Mouse (Mus musculus) frontal cortex, postnatal 10 days (tissue): Measurements from ENCODE around the gene Pak1.
A peak's percentile ranks its signal among the peaks of the same experiment; 100 is the strongest.

Experiments used
- DNase-seq, 2 experiments: peaks; one replicate each; pipeline ENCODE4 v3.0.0; 2022; ENCODE audit warnings: low spot score in 2 of 2, mixed read lengths in 1 of 2

The Pak1 gene

GRCm38 (mm10) chr7:97777191-97777590, 11.2 kb upstream of the Pak1 start:
- no peak for DNase-seq

GRCm38 (mm10) chr7:97780222-97780621, 8.1 kb upstream of the Pak1 start:
- DNase-seq = no peak

GRCm38 (mm10) chr7:97780815-97781214, 7.5 kb upstream of the Pak1 start:
- DNase-seq = no peak

GRCm38 (mm10) chr7:97781496-97781895, 6.8 kb upstream of the Pak1 start:
- DNase-seq = no peak

GRCm38 (mm10) chr7:97783523-97783922, 4.8 kb upstream of the Pak1 start:
- no peak for DNase-seq

GRCm38 (mm10) chr7:97788669-97789483, 535 bp downstream of the Pak1 start:
- peak in 1 of 2 experiments; percentile 24 for DNase-seq

GRCm38 (mm10) chr7:97790272-97790671, 1.9 kb downstream of the Pak1 start:
- no peak for DNase-seq

GRCm38 (mm10) chr7:97792324-97792723, 4.0 kb downstream of the Pak1 start:
- DNase-seq = no peak

GRCm38 (mm10) chr7:97803116-97803515, 14.8 kb downstream of the Pak1 start:
- no peak for DNase-seq

GRCm38 (mm10) chr7:97804245-97805066, 16.1 kb downstream of the Pak1 start:
- no peak for DNase-seq

- DNase-seq = no peak
Observed at GRCm38 (mm10) chr7:97805067-97805365, 16.7 kb downstream of the Pak1 start.

- DNase-seq = no peak
Observed at GRCm38 (mm10) chr7:97809307-97809706, 21.0 kb downstream of the Pak1 start.

GRCm38 (mm10) chr7:97821875-97822274, 33.5 kb downstream of the Pak1 start:
- no peak for DNase-seq

GRCm38 (mm10) chr7:97829091-97829490, 40.8 kb downstream of the Pak1 start:
- no peak for DNase-seq

- no peak for DNase-seq
Observed at GRCm38 (mm10) chr7:97830739-97831138, 42.4 kb downstream of the Pak1 start.

GRCm38 (mm10) chr7:97832987-97833386, 44.6 kb downstream of the Pak1 start:
- DNase-seq = no peak

GRCm38 (mm10) chr7:97838574-97838973, 50.2 kb downstream of the Pak1 start:
- no peak for DNase-seq

- peak; percentile 10 to 14 for DNase-seq
Observed at GRCm38 (mm10) chr7:97841311-97841710, 53.0 kb downstream of the Pak1 start.

- no peak for DNase-seq
Observed at GRCm38 (mm10) chr7:97842332-97842731, 54.0 kb downstream of the Pak1 start.

- peak; percentile 76 to 81 for DNase-seq
Observed at GRCm38 (mm10) chr7:97842806-97843570, 54.6 kb downstream of the Pak1 start.

GRCm38 (mm10) chr7:97844419-97844818, 56.1 kb downstream of the Pak1 start:
- no peak for DNase-seq

- DNase-seq = no peak
Observed at GRCm38 (mm10) chr7:97845546-97845945, 57.2 kb downstream of the Pak1 start.
